Mouse (Mus musculus) bone marrow, adult 2 months (tissue): ENCODE data around the gene Usp8.
A peak's percentile ranks its signal among the peaks of the same experiment; 100 is the strongest.

ENCODE experiments used
- CTCF ChIP-seq: fragments of 200-500 bp; IDR thresholded peaks from 2 replicates; pipeline ENCODE4 v1.5.1; 2011; ENCODE audit warnings: low read length, control low read depth; ENCODE audit not compliant: control insufficient read depth, insufficient read depth
- POLR2A ChIP-seq: fragments of 200-500 bp; IDR thresholded peaks from 2 replicates; pipeline ENCODE4 v1.6.1; 2011; ENCODE audit warnings: low read depth, mild to moderate bottlenecking, control low read depth, low read length, borderline replicate concordance; ENCODE audit not compliant: control insufficient read depth

DNA sequence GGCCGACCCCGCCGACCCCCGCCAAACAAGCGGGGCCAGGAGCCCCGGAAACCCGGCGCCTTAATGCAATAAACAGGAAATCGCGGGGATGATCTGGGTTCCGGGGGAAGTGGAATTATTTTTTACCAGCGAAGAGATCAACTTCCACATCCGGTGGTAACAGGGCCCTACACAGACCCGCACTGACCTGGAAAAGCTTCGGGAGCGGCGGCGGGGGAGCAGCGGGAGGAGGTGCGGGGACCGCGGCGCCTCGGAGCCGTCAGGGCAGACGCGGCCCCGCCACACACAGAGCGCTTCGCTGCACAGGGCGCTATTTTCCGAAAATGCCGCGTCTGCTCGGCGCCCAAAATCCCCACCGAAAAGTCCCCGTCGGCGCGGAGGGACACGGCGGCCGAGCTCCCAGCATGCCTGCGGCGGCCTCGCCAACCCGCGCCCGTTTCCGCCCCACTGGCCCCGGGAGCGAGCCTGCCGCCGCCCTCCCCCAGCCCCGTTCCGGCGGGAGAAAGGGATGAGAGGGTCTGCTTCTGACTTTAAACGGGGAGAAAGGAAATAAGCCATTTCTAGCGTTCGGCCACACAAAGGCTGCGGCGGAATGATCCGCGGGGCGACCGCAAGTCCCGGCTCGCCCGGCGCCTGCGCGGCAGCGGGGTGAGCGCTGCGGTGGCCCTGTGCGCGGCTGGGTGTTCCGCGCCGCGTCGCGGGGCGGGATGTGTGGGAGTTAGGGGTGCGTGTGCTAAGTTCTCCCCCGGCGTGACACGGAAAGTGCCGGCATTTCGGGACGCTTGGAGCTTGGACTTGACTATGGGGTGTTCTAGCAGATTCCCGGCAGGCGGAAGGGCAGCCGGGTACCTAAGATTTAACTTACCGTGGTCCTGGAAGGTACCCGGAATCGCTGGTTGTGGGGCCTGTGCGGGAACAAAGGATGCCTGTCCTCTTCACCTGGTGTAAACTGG lies 31.7 kb upstream of the Usp8 start:
- TF ChIP-seq CTCF (no peak), POLR2A (peak; percentile 96)
